Mouse (Mus musculus) spleen, adult 2 months (tissue): ENCODE measurements around the gene Usp5. TPM values are rescaled to one million over a fixed set of nuclear protein-coding genes. Genes with fewer than 3 reads are reported as not detected.
"Not testable (repeated sequence)": the region's sequence is repeated elsewhere in the genome, so short reads cannot be mapped to it uniquely, and the experiment has no call there.

Source experiments
- DNase-seq, 2 experiments: peaks; one replicate each; pipeline versions ENCODE4 v3.0.0 to v3.0.0-alpha.2; 2012 to 2021; ENCODE audit warnings: low spot score in 2 of 2, low read depth in 1 of 2
- H3K27ac ChIP-seq: fragments of 200-500 bp; 2 replicates; pipeline ENCODE4 v1.5.1; 2012; ENCODE audit warnings: low read length, inconsistent platforms; ENCODE audit not compliant: insufficient read depth
- H3K27me3 ChIP-seq: fragments of 200-500 bp; 2 replicates; pipeline ENCODE4 v1.6.1; 2012; ENCODE audit warnings: mild to moderate bottlenecking, moderate library complexity, low read length, inconsistent platforms; ENCODE audit not compliant: control insufficient read depth, insufficient read depth
- H3K36me3 ChIP-seq: fragments of 200-500 bp; 2 replicates; pipeline ENCODE4 v1.6.1; 2012; ENCODE audit warnings: mild to moderate bottlenecking, low read length, inconsistent platforms; ENCODE audit not compliant: control insufficient read depth, insufficient read depth
- H3K4me1 ChIP-seq: fragments of 200-500 bp; 2 replicates; pipeline ENCODE4 v1.6.1; 2011; ENCODE audit warnings: inconsistent platforms; ENCODE audit not compliant: control insufficient read depth, insufficient read depth, insufficient read length
- H3K4me3 ChIP-seq: fragments of 200-500 bp; 2 replicates; pipeline ENCODE4 v1.5.1; 2011; ENCODE audit warnings: mild to moderate bottlenecking, inconsistent platforms; ENCODE audit not compliant: insufficient read depth, insufficient read length; ENCODE audit errors: extremely low read depth
- CTCF ChIP-seq: fragments of 200-500 bp; IDR thresholded peaks from 2 replicates; pipeline ENCODE4 v1.5.1; 2011; ENCODE audit warnings: mild to moderate bottlenecking, inconsistent platforms; ENCODE audit not compliant: insufficient read depth, insufficient read length, insufficient replicate concordance; ENCODE audit errors: extremely low read depth
- POLR2A ChIP-seq: fragments of 200-500 bp; IDR thresholded peaks from 2 replicates; pipeline ENCODE4 v1.6.1; 2011; ENCODE audit warnings: low read depth, low read length, inconsistent platforms
- WGBS: fragments of 180-500 bp; shearing (Covaris S2); methylation state at CpG from one replicate; pipeline ENCODE4 v1.1.7; 2018; 5-methylcytosine and 5-hydroxymethylcytosine counted together
- polyA plus RNA-seq: library from polyadenylated mRNA; depleted of rRNA; stranded (reverse); fragments of >200 nt; gene quantifications from 2 replicates; pipeline ENCODE4 v1.2.3, GENCODE M21; 2012

The Usp5 gene
- polyA plus RNA-seq, 1 experiment = 53.8 TPM

DNA sequence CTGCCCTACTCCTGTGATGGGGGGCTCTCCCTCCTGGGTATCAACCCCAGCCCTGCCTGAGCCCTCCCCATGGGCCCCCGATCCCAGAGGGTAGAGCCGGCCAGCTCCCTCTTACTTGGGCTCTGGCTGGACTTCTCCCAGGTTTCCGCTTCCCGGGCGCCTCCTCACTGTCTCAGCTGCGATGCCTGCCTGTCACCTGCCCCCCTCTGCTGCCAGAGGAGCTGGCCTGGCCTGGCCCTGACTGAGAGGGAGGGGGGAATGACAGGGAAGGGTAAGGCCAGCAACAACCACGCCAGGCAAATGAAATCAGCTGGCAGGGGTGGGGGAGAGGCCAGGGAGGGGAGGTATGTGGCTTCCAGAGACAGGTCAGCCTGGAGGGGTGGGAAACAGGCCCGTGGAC lies 10.5 kb upstream of the Usp5 start:
- H3K27me3 ChIP-seq = no peaks in the 10 kb centered on the region
- no peaks in the 10 kb centered on the region; the same call in 1 of the 2 replicates for H3K4me1 ChIP-seq
- no peak for DNase-seq
- WGBS = 54% methylated on average over 8 of the region's 8 CpGs
- TF ChIP-seq POLR2A (no peak), CTCF (no peak)
- no peak overlapping the region for H3K27ac ChIP-seq
- H3K4me3 ChIP-seq = no peak overlapping the region
- no peaks in the 10 kb centered on the region for H3K36me3 ChIP-seq

DNA sequence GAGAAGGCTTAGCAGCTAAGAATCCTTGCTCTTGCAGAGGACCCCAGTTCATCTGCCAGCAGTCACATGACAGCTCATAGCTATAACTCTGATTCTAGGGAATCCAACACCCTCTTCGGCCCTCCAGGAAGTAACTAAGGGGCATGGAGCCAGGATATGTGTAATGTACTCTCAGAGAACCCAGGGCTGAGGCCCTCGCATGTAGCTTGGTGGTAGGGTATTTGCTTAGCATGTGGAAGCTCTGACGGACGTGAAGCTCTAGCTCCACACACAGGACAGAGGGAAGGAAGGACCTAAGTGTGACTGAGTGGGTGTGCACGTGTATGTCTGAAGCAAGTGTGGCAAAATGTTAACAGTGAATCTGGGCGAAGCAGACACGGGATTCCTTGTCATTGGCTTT lies 7.1 kb upstream of the Usp5 start:
- TF ChIP-seq POLR2A = no peak
- no peak for TF ChIP-seq CTCF
- Histone ChIP-seq H3K4me3 (no peak overlapping the region), H3K36me3 (no peaks in the 10 kb centered on the region), H3K4me1 (no peaks in the 10 kb centered on the region; the same call in 1 of the 2 replicates), H3K27ac (no peak overlapping the region), H3K27me3 (no peaks in the 10 kb centered on the region)
- no peak for DNase-seq
- whole genome bisulfite sequencing = 82% methylated on average over 7 of the region's 7 CpGs

DNA sequence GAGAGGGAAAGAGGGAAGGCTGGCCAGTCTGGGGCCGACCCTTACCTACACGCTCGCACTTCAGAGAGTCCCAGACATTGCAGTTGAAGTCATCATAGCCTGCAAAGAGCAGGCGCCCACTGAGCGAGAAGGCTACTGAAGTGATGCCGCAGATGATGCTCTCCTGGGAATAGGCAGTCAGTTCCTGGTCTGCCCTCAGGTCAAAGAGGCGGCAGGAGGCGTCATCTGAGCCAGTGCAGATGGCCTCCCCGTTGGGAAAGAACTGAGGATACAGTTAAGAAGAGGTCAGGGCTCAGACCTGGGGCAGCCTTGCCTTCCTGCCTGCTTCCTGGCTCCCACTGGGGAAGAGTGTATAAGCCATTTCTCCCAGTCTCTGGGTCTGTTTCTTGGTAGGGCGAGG lies 6.2 kb upstream of the Usp5 start:
- H3K4me3 ChIP-seq = no peak overlapping the region
- DNase-seq = no peak
- H3K36me3 ChIP-seq = no peaks in the 10 kb centered on the region
- no peak overlapping the region for H3K27ac ChIP-seq
- H3K27me3 ChIP-seq = no peaks in the 10 kb centered on the region
- 98% methylated on average over 10 of the region's 10 CpGs for WGBS
- TF ChIP-seq POLR2A (no peak), CTCF (no peak)
- no peaks in the 10 kb centered on the region; the same call in 1 of the 2 replicates for H3K4me1 ChIP-seq

DNA sequence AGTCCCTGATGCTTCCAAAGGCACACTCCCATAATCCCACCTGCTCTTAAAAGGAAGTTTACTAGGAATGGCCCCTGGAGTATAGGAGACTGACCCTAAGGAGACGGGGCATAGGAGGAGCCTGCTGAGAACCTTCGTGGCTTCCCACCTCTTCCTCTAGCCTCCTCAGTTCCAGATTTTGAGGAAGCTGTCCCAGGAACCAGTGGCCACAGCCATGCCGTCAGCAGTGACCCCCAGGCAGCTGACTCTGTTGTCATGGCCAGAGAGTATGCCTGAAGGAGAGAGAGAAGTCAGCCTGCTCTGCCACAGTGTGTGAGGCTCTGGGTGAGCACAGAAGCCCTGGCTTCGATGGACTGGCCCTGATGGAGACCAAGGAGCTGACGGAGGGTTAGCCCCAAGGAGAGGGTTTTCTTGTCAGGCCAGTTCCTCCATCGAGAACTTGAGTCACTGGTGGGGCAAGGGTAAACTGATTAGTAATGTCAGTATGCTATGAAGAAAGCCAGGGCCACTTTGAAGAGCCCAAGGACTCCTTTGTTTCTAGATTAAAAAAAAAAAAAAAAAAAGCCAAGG lies 5.3 kb upstream of the Usp5 start:
- 82% methylated on average over 6 of the region's 6 CpGs for WGBS
- H3K4me1 ChIP-seq = peaks cover 3% of the 10 kb centered on the region; the same call in 1 of the 2 replicates
- no peak overlapping the region for H3K4me3 ChIP-seq
- no peak for DNase-seq
- no peak overlapping the region for H3K27ac ChIP-seq
- H3K27me3 ChIP-seq = no peaks in the 10 kb centered on the region
- H3K36me3 ChIP-seq = no peaks in the 10 kb centered on the region
- TF ChIP-seq CTCF (no peak), POLR2A (no peak)

DNA sequence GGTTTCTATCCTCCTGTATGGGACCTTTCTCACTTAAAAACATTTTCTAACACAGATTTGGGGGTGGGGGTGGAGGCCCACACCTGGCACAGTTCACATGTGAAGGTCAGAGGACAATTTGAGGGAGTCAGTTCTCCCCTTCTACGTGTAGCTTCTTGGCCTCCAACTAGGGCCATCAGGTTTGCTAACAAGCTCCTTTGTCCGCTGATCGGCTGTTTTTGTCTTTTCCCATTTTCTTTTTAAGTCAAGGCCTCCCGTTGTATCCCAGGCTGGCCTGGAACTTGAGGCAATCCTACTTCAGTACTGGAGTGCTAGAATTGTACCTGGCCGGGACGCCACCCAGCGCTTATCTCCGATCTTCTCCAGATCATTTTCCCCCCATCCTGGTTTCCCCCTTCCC lies 2.4 kb upstream of the Usp5 start:
- TF ChIP-seq CTCF (no peak), POLR2A (no peak)
- Histone ChIP-seq H3K27ac (no peak overlapping the region), H3K27me3 (no peaks in the 10 kb centered on the region), H3K36me3 (no peaks in the 10 kb centered on the region), H3K4me3 (no peak overlapping the region), H3K4me1 (peaks cover 8% of the 10 kb centered on the region; the same call in 1 of the 2 replicates)
- no peak for DNase-seq
- 96% methylated on average over 8 of the region's 8 CpGs for WGBS

DNA sequence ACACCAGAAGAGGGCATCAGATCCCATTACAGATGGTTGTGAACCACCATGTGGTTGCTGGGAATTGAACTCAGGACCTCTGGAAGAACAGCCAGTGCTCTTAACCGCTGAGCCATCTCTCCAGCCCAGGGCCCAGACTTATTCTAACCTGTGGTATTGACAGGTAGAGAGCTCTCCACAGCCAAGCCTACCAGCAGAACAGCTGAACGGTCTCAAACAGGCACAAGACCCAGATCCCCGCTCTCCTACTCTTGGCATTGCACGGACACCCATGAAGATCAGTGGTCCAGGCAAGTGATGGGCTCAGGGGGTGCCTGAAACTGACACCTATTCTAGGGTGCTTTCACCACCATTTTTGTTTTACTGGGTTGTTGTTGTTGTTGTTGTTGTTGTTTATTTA lies 1.9 kb upstream of the Usp5 start:
- H3K4me1 ChIP-seq, H3K36me3 ChIP-seq, H3K27ac ChIP-seq, H3K27me3 ChIP-seq, DNase-seq, H3K4me3 ChIP-seq: not testable (repeated sequence)
- WGBS = 95% methylated on average over 4 of the region's 4 CpGs

DNA sequence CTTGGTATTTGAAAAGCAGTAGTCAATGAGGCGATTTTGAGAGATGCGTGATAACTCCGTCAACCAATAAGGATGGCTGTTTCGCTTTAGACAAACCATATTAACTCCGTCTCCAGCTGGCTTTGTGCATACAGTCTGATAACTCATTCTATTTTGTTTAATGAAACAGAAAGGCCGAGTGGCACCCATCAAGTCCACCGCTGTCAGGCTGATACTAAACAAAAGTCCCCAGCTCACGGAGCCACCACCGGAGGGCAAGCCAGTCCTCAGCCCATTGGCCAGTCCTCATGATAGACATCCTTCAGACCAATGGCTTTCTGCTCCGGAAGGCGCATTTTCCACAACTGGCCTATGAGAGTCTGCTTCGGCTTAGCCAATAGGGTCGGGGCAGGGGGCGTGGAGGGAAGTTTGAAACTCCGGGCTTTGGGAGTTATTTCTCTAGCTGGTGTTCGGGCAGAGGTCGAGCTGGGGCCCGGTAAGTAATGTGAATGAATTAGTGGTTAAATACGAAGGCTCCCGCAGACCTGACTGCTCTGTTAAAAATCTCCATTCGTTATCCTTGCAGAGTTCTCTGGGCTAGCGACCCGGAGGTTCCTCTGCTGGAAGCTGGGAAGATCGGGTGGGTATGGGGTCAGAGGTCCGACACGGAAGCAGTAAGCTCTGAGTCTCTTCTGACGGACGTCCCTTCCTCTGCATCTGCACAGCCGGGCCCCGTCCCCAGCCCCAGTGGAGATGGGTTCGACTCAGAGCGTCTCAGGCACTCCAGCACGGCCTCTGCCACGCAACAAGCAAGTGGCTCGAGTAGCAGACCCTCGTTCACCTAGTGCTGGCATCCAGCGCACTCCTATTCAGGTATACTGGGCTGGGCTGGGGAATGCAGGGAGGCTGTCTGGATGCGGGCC lies 766 bp upstream of the Usp5 start:
- peak; percentile 92 to 93 for DNase-seq
- Histone ChIP-seq H3K36me3 (peaks cover 2% of the 10 kb centered on the region; the same call in 1 of the 2 replicates), H3K27ac (peak overlapping the region; percentile 64), H3K4me1 (peaks cover 8% of the 10 kb centered on the region; the same call in 1 of the 2 replicates), H3K4me3 (peak overlapping the region; percentile 63), H3K27me3 (no peaks in the 10 kb centered on the region)
- WGBS = under 1% methylated on average over 38 of the region's 38 CpGs
- no peak for TF ChIP-seq CTCF
- no peak for TF ChIP-seq POLR2A
